Mouse (Mus musculus) heart, embryonic 11.5 days (tissue): ENCODE results near the gene Sorcs2. TPM values are rescaled to one million over a fixed set of nuclear protein-coding genes. Genes with fewer than 3 reads are reported as not detected.

Experiments
- ATAC-seq: fragments of 200-750 bp; cut with Nextera tagmentation; replicated peaks from 2 replicates; pipeline ENCODE4 v1.8.0; 2017; ENCODE audit warnings: moderate library complexity; ENCODE audit not compliant: insufficient number of reproducible peaks, low FRiP score, low TSS enrichment
- H3K27ac ChIP-seq: fragments of 300-500 bp; sonication (generic); 2 replicates; pipeline ENCODE4 v1.5.1; 2014; ENCODE audit warnings: mild to moderate bottlenecking, low read depth, low read length
- H3K27me3 ChIP-seq: fragments of 300-500 bp; sonication (generic); 2 replicates; pipeline ENCODE4 v1.6.1; 2014; ENCODE audit warnings: mild to moderate bottlenecking, low read length, mixed read lengths; ENCODE audit not compliant: control insufficient read depth, insufficient read depth
- H3K36me3 ChIP-seq: fragments of 300-500 bp; sonication (generic); 2 replicates; pipeline ENCODE4 v1.6.1; 2014; ENCODE audit warnings: mild to moderate bottlenecking, low read length, moderate library complexity, mixed read lengths; ENCODE audit not compliant: control insufficient read depth, insufficient read depth
- H3K4me1 ChIP-seq: fragments of 300-500 bp; sonication (generic); 2 replicates; pipeline ENCODE4 v1.6.1; 2014; ENCODE audit warnings: low read length; ENCODE audit not compliant: control insufficient read depth, insufficient read depth
- H3K4me2 ChIP-seq: fragments of 300-500 bp; sonication (generic); 2 replicates; pipeline ENCODE4 v1.6.1; 2014; ENCODE audit warnings: mild to moderate bottlenecking, moderate library complexity
- H3K4me3 ChIP-seq: fragments of 300-500 bp; sonication (generic); 2 replicates; pipeline ENCODE4 v1.5.1; 2014; ENCODE audit warnings: low read depth, low read length
- H3K9ac ChIP-seq: fragments of 300-500 bp; sonication (generic); 2 replicates; pipeline ENCODE4 v1.6.1; 2014; ENCODE audit warnings: mild to moderate bottlenecking, low read depth, low read length, moderate library complexity
- H3K9me3 ChIP-seq: fragments of 300-500 bp; sonication (generic); replicated peaks from 2 replicates; pipeline ENCODE4 v1.6.1; 2016; ENCODE audit warnings: low read length; ENCODE audit not compliant: control insufficient read depth
- WGBS: fragments of 180-500 bp; shearing (Covaris S2); extraction: QIAGEN DNeasy Blood & Tissue Kit; methylation state at CpG from one replicate; pipeline ENCODE4 v1.1.7; 2014; ENCODE audit not compliant: insufficient replicate concordance; 5-methylcytosine and 5-hydroxymethylcytosine counted together
- polyA plus RNA-seq: library from polyadenylated mRNA; unstranded; fragments of >200 nt; fragmentation: Nextera tagmentation; extraction: Ambion mirVana; gene quantifications from 2 replicates; pipeline ENCODE4 v1.2.1, GENCODE M21; 2014

The Sorcs2 gene
- polyA plus RNA-seq, 1 experiment from 2014 or later: 7.3 TPM

DNA sequence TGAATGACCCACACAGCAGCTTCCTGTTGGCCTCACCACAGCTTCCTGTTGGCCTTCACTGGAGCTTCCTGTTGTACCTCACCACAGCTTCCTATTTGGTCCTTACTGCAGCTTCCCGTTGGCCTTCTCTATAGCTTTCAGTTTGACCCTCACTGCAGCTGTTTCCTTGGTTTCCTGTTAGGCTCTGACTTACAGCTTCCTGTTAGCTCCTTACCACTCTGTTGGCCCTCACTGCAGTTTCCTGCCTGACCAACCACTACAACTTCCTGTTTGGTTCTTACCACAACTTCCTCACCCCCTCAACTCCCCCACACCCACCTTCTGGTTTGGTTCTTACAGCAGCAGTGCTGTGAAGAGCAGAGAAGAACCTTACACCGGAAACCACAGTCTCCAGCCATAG, 308.7 kb downstream of the Sorcs2 start:
- Histone ChIP-seq H3K4me2 (no peak overlapping the region), H3K9me3 (no peaks in the 10 kb centered on the region), H3K36me3 (no peaks in the 10 kb centered on the region), H3K27ac (peak overlapping the region; percentile 50), H3K9ac (no peak overlapping the region), H3K4me1 (peaks cover 21% of the 10 kb centered on the region), H3K4me3 (no peak overlapping the region), H3K27me3 (no peaks in the 10 kb centered on the region)
- 0 out of 2 replicates have a peak, but pooled peaks have one; percentile 31 for ATAC-seq
- WGBS: 57% methylated on average over 2 of the region's 2 CpGs

DNA sequence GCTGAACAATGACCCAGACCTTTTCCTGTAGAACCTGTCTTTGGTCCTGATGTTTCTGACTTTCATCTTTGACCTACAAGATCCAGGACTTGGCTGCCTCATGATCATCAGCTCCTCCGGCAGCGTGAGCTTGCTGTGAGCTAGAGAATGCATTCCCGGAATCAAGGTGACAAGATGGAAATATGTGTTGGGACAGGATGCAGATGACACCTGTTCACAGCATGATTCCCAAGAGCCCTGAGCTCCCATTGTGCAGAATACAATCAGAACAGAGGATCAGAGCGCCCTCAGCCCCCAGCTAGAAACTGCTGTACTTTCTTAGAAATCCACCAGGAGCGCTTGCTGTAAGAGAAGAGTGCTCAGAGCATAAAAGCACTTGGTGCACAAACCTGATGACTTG, 311.0 kb downstream of the Sorcs2 start:
- H3K9ac ChIP-seq: no peak overlapping the region
- no peak for ATAC-seq
- no peak overlapping the region for H3K4me2 ChIP-seq
- H3K4me1 ChIP-seq: peaks cover 30% of the 10 kb centered on the region
- WGBS: 81% methylated on average over 5 of the region's 5 CpGs
- H3K36me3 ChIP-seq: no peaks in the 10 kb centered on the region
- H3K27ac ChIP-seq: no peak overlapping the region
- no peaks in the 10 kb centered on the region for H3K27me3 ChIP-seq
- no peak overlapping the region for H3K4me3 ChIP-seq
- no peaks in the 10 kb centered on the region for H3K9me3 ChIP-seq

DNA sequence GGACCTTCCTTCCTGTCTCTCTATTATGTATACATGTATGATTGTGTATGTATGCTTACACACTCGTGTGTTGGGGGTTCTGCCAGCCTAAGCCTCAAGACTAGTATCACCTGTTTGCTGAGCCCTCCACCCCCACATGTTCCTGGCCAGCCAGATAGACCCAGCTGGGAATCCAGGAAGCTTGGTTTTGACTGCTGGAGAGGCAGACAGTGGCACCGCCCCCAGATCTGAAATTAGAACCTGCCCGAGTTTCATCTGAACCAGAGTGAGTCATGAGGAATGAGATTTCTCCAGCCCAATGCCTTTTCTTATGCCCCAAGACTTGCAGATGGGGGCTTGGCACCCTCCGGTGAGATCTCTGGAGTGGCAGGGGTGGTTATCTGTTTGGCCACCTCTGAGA, 312.3 kb downstream of the Sorcs2 start:
- Histone ChIP-seq H3K4me2 (no peak overlapping the region), H3K36me3 (no peaks in the 10 kb centered on the region), H3K9ac (no peak overlapping the region), H3K4me1 (peaks cover 42% of the 10 kb centered on the region), H3K27ac (no peak overlapping the region), H3K4me3 (no peak overlapping the region), H3K9me3 (no peaks in the 10 kb centered on the region), H3K27me3 (no peaks in the 10 kb centered on the region)
- no peak for ATAC-seq
- 54% methylated on average over 4 of the region's 4 CpGs for WGBS

DNA sequence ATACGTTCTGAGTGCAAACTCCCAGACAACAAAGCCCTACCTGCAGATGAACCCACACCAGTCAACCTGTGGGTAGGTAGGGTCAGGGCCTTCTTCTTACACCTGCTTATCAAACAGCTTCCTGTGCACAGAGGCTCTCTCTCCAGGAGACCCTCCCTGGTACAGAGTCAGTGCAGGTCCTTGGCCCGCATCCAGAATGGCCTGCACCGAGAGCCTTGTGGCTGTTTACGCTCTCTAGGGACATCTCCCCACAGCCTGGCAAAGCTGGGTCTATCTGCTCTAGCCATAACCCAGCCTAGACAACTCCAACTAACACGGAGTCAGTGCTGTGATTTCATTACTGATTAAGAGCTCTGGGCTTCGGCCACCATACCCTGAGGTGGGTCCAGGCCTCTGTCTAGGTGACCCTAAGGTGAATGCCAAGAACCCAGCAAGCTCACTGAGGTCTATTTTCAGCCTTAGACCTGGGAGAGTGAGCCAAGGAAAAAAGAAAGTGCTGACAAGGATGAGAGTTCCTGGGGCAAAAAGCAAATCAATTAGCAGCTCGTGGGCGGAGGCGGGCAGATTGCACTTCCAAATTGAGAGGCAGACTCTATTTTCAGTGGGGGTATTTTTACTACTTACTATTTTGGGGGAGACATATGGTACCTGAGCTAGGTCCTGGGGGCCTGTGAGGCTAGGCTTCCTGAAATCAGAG, 313.9 kb downstream of the Sorcs2 start:
- no peak for ATAC-seq
- no peak overlapping the region for H3K4me2 ChIP-seq
- H3K9ac ChIP-seq: no peak overlapping the region
- peak overlapping the region; percentile 31; the same call in 1 of the 2 replicates for H3K27ac ChIP-seq
- WGBS: 60% methylated on average over 9 of the region's 9 CpGs
- no peaks in the 10 kb centered on the region for H3K36me3 ChIP-seq
- no peaks in the 10 kb centered on the region for H3K27me3 ChIP-seq
- no peaks in the 10 kb centered on the region for H3K9me3 ChIP-seq
- peaks cover 38% of the 10 kb centered on the region for H3K4me1 ChIP-seq
- no peak overlapping the region for H3K4me3 ChIP-seq

DNA sequence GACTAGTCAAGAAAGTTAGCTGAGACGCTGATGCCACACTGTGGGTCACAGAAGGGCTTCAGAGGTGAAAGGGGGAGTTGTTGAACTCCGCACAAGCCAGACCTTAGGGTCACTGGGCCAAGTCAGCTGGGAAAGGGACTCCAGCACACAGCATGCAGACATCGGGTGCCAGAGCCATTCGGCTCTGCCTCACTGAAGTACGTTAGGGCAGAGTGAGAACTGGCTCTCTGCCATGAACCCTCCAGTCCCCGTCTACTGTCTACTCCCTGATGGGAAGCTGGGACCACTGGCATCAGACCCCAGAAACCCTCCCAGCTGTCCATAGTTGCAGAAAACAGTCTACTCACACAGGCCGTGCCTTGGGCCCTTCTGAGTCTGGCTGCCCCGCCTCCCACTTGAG, 316.9 kb downstream of the Sorcs2 start:
- 65% methylated on average over 8 of the region's 8 CpGs for WGBS
- H3K9me3 ChIP-seq: no peaks in the 10 kb centered on the region
- H3K36me3 ChIP-seq: no peaks in the 10 kb centered on the region
- no peak overlapping the region for H3K4me3 ChIP-seq
- H3K4me1 ChIP-seq: peaks cover 38% of the 10 kb centered on the region
- ATAC-seq: no peak
- no peak overlapping the region for H3K27ac ChIP-seq
- no peak overlapping the region for H3K4me2 ChIP-seq
- H3K27me3 ChIP-seq: no peaks in the 10 kb centered on the region
- H3K9ac ChIP-seq: no peak overlapping the region

DNA sequence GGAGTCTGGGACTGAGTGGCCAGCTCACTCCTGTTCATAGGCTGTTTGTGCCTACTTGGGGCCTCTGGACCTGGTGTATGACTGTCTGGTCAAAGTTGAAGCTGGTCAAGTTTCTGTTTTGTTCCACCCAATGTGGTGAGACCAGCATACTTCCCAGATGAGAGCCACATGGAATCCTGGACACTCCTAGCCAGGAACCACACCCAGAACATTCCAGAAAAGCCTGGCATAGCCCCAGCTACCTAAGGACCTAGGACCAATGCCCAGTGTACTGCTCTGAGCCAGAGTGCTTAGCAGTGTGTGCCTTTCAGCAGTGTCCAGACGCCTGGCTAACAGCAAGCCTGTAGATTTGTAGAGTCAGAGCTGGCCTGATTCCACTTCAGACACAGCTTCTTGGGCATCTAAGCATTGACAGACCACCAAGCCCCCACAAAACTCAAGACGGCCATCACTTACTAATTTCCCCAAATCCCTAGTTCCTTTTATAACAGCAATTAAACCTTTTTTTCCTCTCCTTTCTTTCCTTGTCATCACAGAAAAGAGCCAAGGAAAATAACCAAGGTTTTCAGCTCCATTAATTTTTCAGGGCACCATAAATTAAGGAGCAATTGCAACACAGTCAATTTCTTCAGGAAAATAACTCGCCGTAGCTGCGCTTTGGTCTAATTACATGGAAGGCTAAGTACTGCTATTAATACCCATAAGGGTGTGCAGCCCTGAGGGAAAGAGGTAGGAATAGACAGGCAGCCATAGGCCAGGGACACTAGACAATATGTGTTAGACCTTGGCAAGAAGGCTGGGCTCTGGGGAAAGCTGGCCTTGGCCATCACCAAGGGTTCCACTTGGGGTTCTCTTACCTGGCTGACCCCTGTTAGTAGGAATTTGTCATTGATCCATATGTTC, 322.5 kb downstream of the Sorcs2 start:
- no peak overlapping the region for H3K4me2 ChIP-seq
- no peak for ATAC-seq
- H3K36me3 ChIP-seq: no peaks in the 10 kb centered on the region
- H3K27ac ChIP-seq: no peak overlapping the region
- H3K4me3 ChIP-seq: no peak overlapping the region
- WGBS: 87% methylated on average over 5 of the region's 5 CpGs
- H3K4me1 ChIP-seq: peaks cover 7% of the 10 kb centered on the region
- H3K9ac ChIP-seq: no peak overlapping the region
- no peaks in the 10 kb centered on the region for H3K9me3 ChIP-seq
- no peaks in the 10 kb centered on the region for H3K27me3 ChIP-seq

DNA sequence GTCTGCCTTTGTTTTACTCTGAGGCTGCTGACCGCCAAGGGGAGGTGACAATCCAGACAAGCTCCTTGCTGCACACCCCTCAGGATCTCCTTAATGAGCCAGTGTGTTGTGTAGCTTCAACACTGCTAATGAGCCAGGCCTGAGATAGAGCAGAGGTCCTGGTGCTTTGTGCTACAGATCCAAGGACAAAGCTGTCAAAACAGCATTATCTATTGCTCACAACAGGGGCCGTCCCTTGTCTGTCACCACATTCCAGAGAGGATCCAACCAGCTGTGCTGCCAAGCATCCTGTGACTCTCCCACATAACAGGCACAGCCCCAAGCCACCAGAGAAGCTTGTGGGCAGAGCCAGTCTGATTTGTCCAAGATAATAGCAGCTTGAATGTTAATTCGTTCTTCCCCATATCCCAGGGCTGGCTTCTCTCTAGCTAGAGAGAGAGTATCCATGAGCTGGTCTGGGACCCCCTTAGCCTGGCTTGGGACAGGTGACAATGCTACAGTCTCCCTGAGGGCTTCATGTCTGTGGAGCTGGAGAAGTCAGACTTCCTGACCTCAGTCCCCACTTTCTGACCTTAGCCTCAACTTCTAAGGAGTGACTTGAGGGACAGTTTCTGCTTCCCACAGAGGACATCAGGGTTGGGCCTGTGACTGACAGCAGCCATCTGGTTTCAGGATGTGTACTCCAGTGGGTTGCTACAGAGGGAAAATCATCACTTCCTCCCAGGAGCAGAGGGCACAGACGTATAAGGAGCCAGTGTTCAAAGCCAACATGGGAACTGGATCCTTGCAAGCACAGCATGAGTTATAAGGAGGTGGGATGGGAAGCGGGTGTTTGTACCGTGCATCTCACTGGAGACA, 328.2 kb downstream of the Sorcs2 start:
- Histone ChIP-seq H3K36me3 (no peaks in the 10 kb centered on the region), H3K9me3 (no peaks in the 10 kb centered on the region), H3K27me3 (no peaks in the 10 kb centered on the region), H3K4me1 (peaks cover 28% of the 10 kb centered on the region), H3K4me2 (peak overlapping the region; percentile 2; the same call in 1 of the 2 replicates), H3K9ac (0 out of 2 replicates have a peak overlapping the region, but pooled peaks have one; percentile 16), H3K27ac (peak overlapping the region; percentile 64), H3K4me3 (no peak overlapping the region)
- WGBS: 31% methylated on average over 6 of the region's 6 CpGs
- ATAC-seq: peak; percentile 75

DNA sequence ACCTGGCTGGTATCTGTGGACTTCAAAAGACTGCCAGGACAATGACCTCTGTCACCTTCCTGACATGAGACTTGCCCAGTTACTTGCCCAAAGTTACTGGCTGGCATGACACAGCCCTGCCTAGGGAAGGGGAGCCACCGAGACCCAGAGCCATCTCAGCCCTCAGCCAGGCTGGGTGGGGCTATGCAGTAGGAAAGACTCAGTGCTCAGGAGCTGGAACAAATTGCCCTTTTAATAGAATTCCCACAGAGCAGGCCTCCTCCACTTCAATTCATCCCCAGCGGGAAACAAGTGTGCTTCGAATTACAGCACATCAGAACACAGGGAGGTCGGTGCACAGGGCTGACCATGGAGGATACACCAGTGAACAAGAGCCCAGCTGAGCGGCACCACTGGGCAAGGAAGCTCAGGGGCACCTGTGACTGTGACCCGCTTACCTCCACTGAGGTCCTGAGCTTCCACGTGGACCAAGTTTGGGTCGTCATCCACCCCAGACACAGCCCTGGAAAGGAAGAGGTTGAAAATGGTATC, 330.2 kb downstream of the Sorcs2 start:
- 68% methylated on average over 8 of the region's 8 CpGs for WGBS
- no peak overlapping the region for H3K9ac ChIP-seq
- H3K27me3 ChIP-seq: no peaks in the 10 kb centered on the region
- H3K9me3 ChIP-seq: no peaks in the 10 kb centered on the region
- H3K4me2 ChIP-seq: no peak overlapping the region
- H3K4me3 ChIP-seq: no peak overlapping the region
- ATAC-seq: no peak
- H3K4me1 ChIP-seq: peaks cover 28% of the 10 kb centered on the region
- no peak overlapping the region for H3K27ac ChIP-seq
- no peaks in the 10 kb centered on the region for H3K36me3 ChIP-seq
